Mouse (Mus musculus) forebrain, embryonic 11.5 days (tissue): ENCODE results near the gene Fbn1. TPM values are rescaled to one million over a fixed set of nuclear protein-coding genes. Genes with fewer than 3 reads are reported as not detected.

ENCODE experiments used
- ATAC-seq: fragments of 200-750 bp; cut with Nextera tagmentation; replicated peaks from 2 replicates; pipeline ENCODE4 v1.8.0; 2017; ENCODE audit warnings: moderate TSS enrichment; ENCODE audit not compliant: low FRiP score
- DNase-seq: peaks from one replicate; pipeline ENCODE4 v3.0.0-alpha.2; 2017; ENCODE audit warnings: low spot score
- H3K27ac ChIP-seq: fragments of 300-500 bp; sonication (generic); 2 replicates; pipeline ENCODE4 v1.5.1; 2014; ENCODE audit warnings: low read depth, low read length
- H3K27me3 ChIP-seq: fragments of 300-500 bp; sonication (generic); 2 replicates; pipeline ENCODE4 v1.6.1; 2014; ENCODE audit warnings: mild to moderate bottlenecking, low read length, mixed read lengths; ENCODE audit not compliant: control insufficient read depth, insufficient read depth
- H3K36me3 ChIP-seq: fragments of 300-500 bp; sonication (generic); 2 replicates; pipeline ENCODE4 v1.6.1; 2014; ENCODE audit warnings: mild to moderate bottlenecking, low read length, moderate library complexity, mixed read lengths; ENCODE audit not compliant: control insufficient read depth, insufficient read depth
- H3K4me1 ChIP-seq: fragments of 300-500 bp; sonication (generic); replicated peaks from 2 replicates; pipeline ENCODE4 v1.6.1; 2014; ENCODE audit warnings: low read length, mixed read lengths; ENCODE audit not compliant: control insufficient read depth, insufficient read depth
- H3K4me2 ChIP-seq: fragments of 300-500 bp; sonication (generic); 2 replicates; pipeline ENCODE4 v1.6.1; 2014; ENCODE audit warnings: low read depth, mild to moderate bottlenecking, low read length, moderate library complexity, mixed read lengths; ENCODE audit not compliant: severe bottlenecking
- H3K4me3 ChIP-seq: fragments of 300-500 bp; sonication (generic); 2 replicates; pipeline ENCODE4 v1.5.1; 2014; ENCODE audit warnings: low read depth, low read length
- H3K9ac ChIP-seq: fragments of 300-500 bp; sonication (generic); 2 replicates; pipeline ENCODE4 v1.6.1; 2014; ENCODE audit warnings: low read length
- H3K9me3 ChIP-seq: fragments of 300-500 bp; sonication (generic); 2 replicates; pipeline ENCODE4 v1.6.1; 2016; ENCODE audit warnings: low read length, mixed read lengths; ENCODE audit not compliant: control insufficient read depth
- WGBS: fragments of 180-500 bp; shearing (Covaris S2); extraction: QIAGEN DNeasy Blood & Tissue Kit; methylation state at CpG from one replicate; pipeline ENCODE4 v1.1.7; 2014; 5-methylcytosine and 5-hydroxymethylcytosine counted together
- polyA plus RNA-seq: library from polyadenylated mRNA; unstranded; fragments of >200 nt; fragmentation: Nextera tagmentation; extraction: Ambion mirVana; gene quantifications from 2 replicates; pipeline ENCODE4 v1.2.1, GENCODE M21; 2014

Fbn1 gene
- polyA plus RNA-seq, 1 experiment from 2014 or later = 8.8 TPM

DNA sequence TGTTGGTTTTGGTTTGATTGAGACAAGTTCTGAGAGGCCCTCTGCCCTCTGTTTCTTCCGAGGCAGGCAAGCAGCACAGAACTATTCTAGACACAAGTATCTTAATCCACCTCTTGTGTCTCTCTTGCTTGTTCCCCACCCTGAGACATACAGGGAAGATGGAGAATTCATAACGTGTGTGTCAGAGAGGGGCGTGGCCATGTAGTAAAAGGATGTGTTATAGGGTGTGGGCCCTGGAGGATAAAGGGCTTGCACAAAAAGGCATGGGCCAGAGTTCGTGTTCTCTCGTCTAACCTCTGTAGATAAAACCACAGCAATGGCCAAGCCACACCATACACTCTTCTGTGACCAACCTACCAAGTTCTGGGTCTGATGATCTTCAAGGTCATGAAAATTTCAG, 18.8 kb upstream of the Fbn1 start:
- no peak for DNase-seq
- no peak overlapping the region for H3K4me2 ChIP-seq
- WGBS = 85% methylated on average over 5 of the region's 5 CpGs
- H3K4me3 ChIP-seq = no peak overlapping the region
- H3K36me3 ChIP-seq = no peaks in the 10 kb centered on the region
- H3K27ac ChIP-seq = no peak overlapping the region
- H3K4me1 ChIP-seq = no peaks in the 10 kb centered on the region
- no peak for ATAC-seq
- H3K9me3 ChIP-seq = no peaks in the 10 kb centered on the region
- H3K9ac ChIP-seq = no peak overlapping the region
- H3K27me3 ChIP-seq = no peaks in the 10 kb centered on the region

DNA sequence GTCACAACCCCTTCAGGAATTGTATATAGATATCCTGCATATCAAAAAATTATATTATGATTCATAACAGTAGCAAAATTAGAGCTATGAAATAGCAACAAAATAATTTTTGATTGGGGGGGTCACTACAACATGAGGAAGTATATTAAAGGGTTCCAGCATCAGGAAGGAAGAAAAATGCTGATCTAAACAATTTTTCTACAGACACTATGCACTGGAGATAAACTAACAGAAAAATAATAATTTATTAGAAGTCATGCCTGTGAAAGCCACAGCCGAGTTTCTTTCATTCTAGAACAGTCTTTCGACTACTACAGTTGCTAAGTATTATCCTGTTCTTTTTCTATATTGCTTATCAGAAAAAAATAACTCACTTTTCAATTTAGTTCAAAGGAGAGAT, 17.7 kb upstream of the Fbn1 start:
- Histone ChIP-seq H3K36me3 (no peaks in the 10 kb centered on the region), H3K27ac (no peak overlapping the region), H3K9me3 (no peaks in the 10 kb centered on the region), H3K4me2 (no peak overlapping the region), H3K9ac (no peak overlapping the region), H3K4me3 (no peak overlapping the region), H3K4me1 (no peaks in the 10 kb centered on the region), H3K27me3 (no peaks in the 10 kb centered on the region)
- ATAC-seq (no peak), DNase-seq (no peak)
- WGBS = 86% methylated on average over 2 of the region's 2 CpGs

DNA sequence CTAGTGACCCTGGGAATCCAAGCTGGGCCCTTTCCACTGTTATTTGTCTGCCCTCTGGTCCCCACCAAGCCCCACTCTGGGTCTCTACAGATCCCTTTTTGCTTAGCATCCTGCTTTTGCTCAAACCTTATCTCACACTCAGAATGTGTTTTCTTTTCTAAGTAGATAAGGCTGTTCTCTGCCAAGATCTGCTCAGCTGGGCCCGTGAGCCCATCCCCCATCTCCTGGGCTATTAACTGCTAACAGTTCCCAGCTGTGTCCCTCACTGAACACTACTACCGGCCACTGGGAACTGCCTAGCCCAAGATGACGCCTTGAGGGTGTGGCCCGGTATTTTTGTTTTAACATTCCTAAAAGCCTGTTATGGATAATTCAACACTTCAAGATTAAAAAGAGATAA, 8.8 kb upstream of the Fbn1 start:
- no peak for ATAC-seq
- WGBS = 49% methylated on average over 4 of the region's 4 CpGs
- no peaks in the 10 kb centered on the region for H3K36me3 ChIP-seq
- DNase-seq = no peak
- no peak overlapping the region for H3K4me3 ChIP-seq
- no peaks in the 10 kb centered on the region for H3K27me3 ChIP-seq
- H3K4me1 ChIP-seq = no peaks in the 10 kb centered on the region
- no peak overlapping the region for H3K27ac ChIP-seq
- H3K9ac ChIP-seq = no peak overlapping the region
- no peaks in the 10 kb centered on the region for H3K9me3 ChIP-seq
- no peak overlapping the region for H3K4me2 ChIP-seq

DNA sequence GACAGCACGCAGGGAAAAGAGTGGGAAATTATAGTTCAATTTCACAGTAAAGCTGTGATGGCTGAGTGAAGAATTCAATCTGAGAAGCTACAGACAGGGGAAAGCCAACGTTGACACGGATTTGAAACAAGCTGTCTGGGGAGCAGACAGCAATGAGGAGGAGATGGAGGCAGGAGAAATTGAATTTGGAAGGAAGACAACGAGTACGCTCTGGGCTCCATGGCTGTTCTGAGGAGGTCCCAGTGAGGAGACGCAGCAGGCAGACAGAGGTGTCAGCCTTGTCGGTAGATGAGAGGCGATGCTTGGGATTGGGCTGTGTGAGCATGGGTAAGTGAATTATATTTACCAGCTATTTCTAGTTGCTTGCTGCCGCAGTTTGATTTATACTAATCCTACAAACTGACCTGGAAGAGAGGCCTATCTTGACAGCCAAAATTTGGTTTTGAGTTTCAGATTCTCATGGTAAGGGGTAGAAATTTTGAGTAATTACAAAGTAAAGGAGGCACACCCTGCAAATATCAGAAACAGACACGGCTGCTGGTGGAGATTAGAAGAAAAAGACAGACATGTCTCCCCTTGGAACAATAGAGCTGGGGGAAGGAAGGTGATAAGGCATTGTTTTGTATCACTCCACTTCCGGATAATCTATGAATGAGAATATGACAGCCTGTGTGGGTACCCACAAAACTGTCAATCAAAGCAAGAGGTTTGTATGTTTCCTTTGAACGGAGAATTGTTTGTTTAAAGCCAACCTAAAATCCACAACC, 7.7 kb upstream of the Fbn1 start:
- DNase-seq = no peak
- Histone ChIP-seq H3K27me3 (no peaks in the 10 kb centered on the region), H3K4me1 (no peaks in the 10 kb centered on the region), H3K9me3 (no peaks in the 10 kb centered on the region), H3K4me2 (no peak overlapping the region), H3K9ac (no peak overlapping the region), H3K27ac (no peak overlapping the region), H3K4me3 (no peak overlapping the region), H3K36me3 (no peaks in the 10 kb centered on the region)
- no peak for ATAC-seq
- WGBS = 79% methylated on average over 12 of the region's 12 CpGs

DNA sequence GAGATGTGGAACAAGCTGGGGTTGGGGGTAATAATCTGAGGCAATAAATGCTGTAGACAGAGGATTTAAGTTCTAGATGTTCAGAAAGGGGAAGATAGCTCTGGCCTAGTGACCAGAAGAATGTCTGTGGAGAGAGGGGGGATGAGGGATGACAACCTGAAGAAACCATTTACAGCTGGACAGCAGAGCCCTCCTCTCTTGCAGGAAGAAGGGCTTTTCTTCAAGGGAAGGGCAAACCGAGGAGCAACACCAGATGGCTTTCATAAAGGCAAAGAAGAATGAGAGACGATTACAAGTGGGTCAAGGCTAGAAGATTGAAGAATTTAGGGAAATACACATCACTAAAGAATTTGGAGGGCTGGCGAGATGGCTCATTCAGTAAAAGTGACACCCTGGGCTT, 6.6 kb upstream of the Fbn1 start:
- no peak overlapping the region for H3K4me2 ChIP-seq
- H3K9ac ChIP-seq = no peak overlapping the region
- 57% methylated on average over 3 of the region's 3 CpGs for WGBS
- H3K27me3 ChIP-seq = no peaks in the 10 kb centered on the region
- DNase-seq (no peak), ATAC-seq (no peak)
- no peaks in the 10 kb centered on the region for H3K9me3 ChIP-seq
- H3K36me3 ChIP-seq = no peaks in the 10 kb centered on the region
- no peak overlapping the region for H3K4me3 ChIP-seq
- no peaks in the 10 kb centered on the region for H3K4me1 ChIP-seq
- no peak overlapping the region for H3K27ac ChIP-seq

DNA sequence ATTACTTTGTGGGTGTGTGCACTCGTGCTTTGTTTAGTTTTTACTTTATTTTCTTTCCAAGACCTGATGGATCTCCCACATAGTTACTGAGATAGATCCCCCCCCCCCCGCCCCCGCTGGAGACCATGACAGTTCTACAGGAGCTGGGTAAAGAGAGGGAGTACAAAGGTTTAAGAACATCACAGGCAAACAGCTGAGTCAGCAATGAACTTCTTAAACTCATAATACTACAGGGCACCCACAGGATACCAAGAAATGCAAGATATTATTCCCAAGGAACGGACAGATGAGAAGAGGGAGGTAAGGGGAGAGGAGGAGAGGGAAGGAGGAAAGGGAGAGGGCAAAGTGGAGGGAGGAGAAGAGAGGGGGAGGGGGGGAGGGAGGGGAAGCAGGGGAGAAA, 4.8 kb upstream of the Fbn1 start:
- Histone ChIP-seq H3K27ac (no peak overlapping the region), H3K36me3 (no peaks in the 10 kb centered on the region), H3K4me1 (no peaks in the 10 kb centered on the region), H3K9ac (no peak overlapping the region), H3K27me3 (no peaks in the 10 kb centered on the region), H3K4me3 (no peak overlapping the region), H3K9me3 (no peaks in the 10 kb centered on the region), H3K4me2 (no peak overlapping the region)
- 76% methylated on average over 4 of the region's 4 CpGs for WGBS
- DNase-seq (no peak), ATAC-seq (no peak)

DNA sequence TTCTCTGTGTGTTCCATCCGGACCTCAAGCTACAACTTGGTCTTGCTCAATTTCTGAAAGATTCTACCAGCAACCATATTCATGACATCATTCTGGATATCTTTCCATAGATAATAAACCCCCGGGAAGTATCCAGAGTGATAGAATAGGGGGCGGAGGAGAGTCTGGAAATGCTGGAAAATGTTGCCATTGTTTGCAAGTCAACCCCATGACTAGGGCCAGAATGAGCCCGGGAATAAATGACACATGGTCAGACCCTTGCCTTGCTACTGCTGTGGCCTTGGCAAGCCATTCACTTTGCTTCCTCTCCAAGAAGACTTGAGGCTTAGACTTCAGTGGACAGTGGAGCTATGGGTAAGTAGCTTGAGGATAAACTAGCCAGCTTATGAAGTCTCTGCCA, 4.1 kb upstream of the Fbn1 start:
- no peak overlapping the region for H3K4me2 ChIP-seq
- WGBS = 85% methylated on average over 4 of the region's 4 CpGs

DNA sequence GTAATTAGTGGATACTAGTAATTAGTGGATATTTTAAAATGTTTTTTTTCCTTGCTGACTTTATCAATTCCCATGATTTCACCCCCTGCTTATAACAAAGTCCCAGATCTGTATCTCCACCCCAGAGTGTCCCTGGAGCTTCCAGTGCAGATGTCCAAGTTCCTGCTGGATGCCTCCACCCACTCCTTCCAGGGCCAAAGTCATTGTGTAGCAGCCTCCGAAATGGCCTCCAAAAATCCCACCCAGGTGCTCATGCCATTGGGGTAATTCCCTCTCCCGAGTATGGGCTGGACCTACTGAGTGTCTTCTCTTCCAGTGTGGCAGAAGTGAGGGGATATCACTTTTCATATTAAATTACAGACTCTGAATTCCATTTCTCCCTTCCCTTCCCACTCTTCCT, 3.0 kb upstream of the Fbn1 start:
- H3K27ac ChIP-seq = no peak overlapping the region

More for the DNA sequence above, 4.1 kb upstream of the Fbn1 start:
- H3K4me1 ChIP-seq = peaks cover 2% of the 10 kb centered on the region; the same call in 1 of the 2 replicates
- no peak overlapping the region for H3K4me3 ChIP-seq
- no peaks in the 10 kb centered on the region for H3K36me3 ChIP-seq
- H3K9me3 ChIP-seq = no peaks in the 10 kb centered on the region
- DNase-seq = no peak
- ATAC-seq = no peak
- no peak overlapping the region for H3K27ac ChIP-seq
- H3K9ac ChIP-seq = no peak overlapping the region
- H3K27me3 ChIP-seq = no peaks in the 10 kb centered on the region

DNA sequence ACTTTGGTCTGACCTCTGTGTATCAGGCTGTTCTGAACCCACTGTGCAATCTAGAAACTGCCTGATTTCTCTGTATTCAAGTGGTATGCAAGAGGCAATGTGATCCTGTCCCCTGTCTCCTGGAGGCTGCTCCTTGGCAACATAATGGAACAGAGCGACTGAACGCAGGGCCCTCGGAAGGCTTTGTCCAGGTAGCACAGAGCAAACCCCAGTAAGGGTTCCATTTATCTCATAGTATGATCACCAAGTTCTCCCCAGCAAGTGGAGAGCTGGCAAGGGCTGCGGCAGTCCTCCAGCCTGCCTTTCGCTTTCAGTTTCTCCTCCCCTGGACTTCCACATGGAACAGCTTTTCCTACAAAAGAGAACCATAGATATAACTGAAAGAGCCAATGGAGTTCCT, 588 bp upstream of the Fbn1 start:
- no peaks in the 10 kb centered on the region for H3K9me3 ChIP-seq
- no peaks in the 10 kb centered on the region for H3K27me3 ChIP-seq
- H3K4me3 ChIP-seq = no peak overlapping the region
- H3K4me1 ChIP-seq = peaks cover 6% of the 10 kb centered on the region; the same call in 1 of the 2 replicates
- 95% methylated on average over 5 of the region's 5 CpGs for WGBS
- no peak overlapping the region for H3K9ac ChIP-seq
- H3K36me3 ChIP-seq = no peaks in the 10 kb centered on the region
- DNase-seq (no peak), ATAC-seq (no peak)
- no peak overlapping the region for H3K4me2 ChIP-seq
- H3K27ac ChIP-seq = no peak overlapping the region

More for the DNA sequence above, 3.0 kb upstream of the Fbn1 start:
- H3K4me1 ChIP-seq = peaks cover 6% of the 10 kb centered on the region; the same call in 1 of the 2 replicates
- H3K9ac ChIP-seq = no peak overlapping the region
- ATAC-seq = no peak
- no peaks in the 10 kb centered on the region for H3K27me3 ChIP-seq
- no peak overlapping the region for H3K4me2 ChIP-seq
- DNase-seq = no peak
- no peak overlapping the region for H3K4me3 ChIP-seq
- WGBS = 82% methylated on average over 2 of the region's 2 CpGs
- no peaks in the 10 kb centered on the region for H3K36me3 ChIP-seq
- no peaks in the 10 kb centered on the region for H3K9me3 ChIP-seq
